Mouse (Mus musculus) activated CD4-positive, CD25-positive, alpha-beta regulatory T cell, adult 9 weeks (primary cell): Measurements from ENCODE around the gene Adgrg1. TPM values are rescaled to one million over a fixed set of nuclear protein-coding genes. Genes with fewer than 3 reads are reported as not detected.

ENCODE experiments used
- polyA plus RNA-seq: library from polyadenylated mRNA; unstranded; fragments of 100-300 nt; shearing (Covaris generic); gene quantifications from one replicate; pipeline ENCODE4 v1.2.1, GENCODE M21; 2017

Adgrg1 gene
- polyA plus RNA-seq, result 5.0 TPM

DNA sequence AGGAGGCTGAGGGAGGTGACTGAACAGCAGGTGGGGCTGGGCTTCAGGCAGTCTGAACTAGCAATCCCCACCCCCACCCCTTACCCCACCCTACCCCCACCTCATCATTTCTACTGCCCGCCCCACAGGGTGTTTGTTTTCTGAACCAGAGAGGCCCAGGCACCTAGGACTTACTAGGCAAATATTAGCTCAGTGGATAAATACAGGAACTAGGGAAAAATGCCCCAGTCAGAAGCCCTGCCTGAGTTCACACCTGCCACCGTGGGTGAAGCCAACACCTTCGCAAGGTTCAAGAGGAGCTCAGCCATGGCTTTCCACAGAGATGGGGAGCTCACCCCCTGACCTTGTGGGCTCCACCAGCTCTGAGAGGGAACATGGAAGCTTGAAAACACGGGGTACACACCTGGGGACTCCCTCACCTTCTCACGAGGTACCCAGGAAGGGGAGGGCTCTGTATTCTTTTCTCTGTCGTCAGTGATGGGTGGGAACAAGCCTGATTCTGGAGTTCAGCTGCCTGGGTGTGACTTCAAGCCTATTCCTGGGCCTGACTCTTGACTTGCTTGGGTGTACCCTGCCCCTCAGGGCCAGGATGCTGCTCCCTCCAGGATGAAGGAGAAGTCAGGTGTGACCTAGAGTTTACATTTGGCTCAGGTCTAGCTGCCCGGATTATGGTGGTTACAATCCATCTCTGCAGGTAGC, at the start of gene Adgrg1:
TSS of gene Adgrg1 (plus strand) at position 285 of the 699 bp plus-strand sequence.

DNA sequence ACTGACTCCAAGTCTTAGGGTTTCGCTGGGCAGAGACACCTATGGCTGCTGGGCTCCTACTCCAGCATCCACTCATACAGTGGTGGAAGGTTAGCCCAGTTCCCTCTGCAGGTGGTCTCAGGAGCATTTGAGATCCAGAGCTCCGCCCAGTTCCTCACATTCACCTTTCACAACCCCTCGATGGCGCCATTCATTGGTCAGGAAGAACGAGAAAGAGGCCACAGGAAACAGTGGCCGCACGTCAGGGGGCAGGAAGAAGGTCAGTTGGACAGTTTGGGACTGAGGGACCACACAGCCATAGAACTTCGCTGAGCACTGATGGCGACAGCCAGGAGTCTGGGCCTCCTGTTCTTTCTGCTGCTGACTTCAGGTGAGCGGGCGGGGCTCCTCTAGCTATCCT, 42.9 kb downstream of the Adgrg1 start, which contains the start of gene Adgrg3:
TSS of gene Adgrg3 (plus strand) at position 242 of the 400 bp plus-strand sequence.

DNA sequence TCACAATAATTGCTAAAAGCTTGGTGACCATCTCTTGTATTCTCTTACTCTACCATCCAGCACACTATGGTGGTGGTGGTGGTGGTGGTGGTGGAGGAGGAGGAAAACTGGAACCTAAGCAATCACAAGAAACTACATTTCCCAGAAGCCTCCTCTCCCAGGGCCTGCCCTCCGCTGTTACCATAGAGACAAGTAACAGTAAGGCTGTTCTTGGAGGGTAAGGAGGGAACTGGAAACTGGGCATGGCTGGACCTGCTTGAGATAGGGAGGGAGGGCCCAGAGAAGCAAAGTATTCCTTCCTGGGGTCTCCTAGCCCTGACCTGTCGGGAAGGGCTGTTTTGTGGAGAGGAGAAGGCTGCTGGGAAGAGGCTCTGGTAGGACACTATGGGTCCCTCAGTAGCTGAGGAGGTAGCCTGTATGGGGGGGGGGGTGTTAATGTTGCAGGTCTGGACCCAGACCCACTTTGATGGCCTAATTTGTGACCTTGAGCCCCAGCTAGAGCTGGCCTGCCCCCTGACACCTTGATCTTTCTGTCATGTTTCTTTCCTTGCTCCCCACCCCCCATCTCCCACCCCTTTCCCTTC, 80.5 kb downstream of the Adgrg1 start, which contains the start of gene Drc7:
TSS of gene Drc7 (plus strand) at position 177 of the 584 bp plus-strand sequence.

Other genes with a start within 250 kb of the Adgrg1 start
- gene Ccl22, start 229.2 kb upstream of the Adgrg1 start, polyA plus RNA-seq, result 0.26 TPM
- gene Cx3cl1, start 202.7 kb upstream of the Adgrg1 start, polyA plus RNA-seq, result not detected
- gene Ccl17, start 164.3 kb upstream of the Adgrg1 start, polyA plus RNA-seq, result not detected
- 70.9 TPM for gene Coq9, start 136.4 kb upstream of the Adgrg1 start, polyA plus RNA-seq
- 88.6 TPM for gene Ciapin1, start 136.4 kb upstream of the Adgrg1 start, polyA plus RNA-seq
- 119 TPM for gene Polr2c, start 117.3 kb upstream of the Adgrg1 start, polyA plus RNA-seq
- 1.5 TPM for gene Dok4, start 98.4 kb upstream of the Adgrg1 start, polyA plus RNA-seq
- 0.16 TPM for gene Ccdc102a, start 56.7 kb upstream of the Adgrg1 start, polyA plus RNA-seq
- 0.29 TPM for gene Adgrg5, start 51.1 kb upstream of the Adgrg1 start, polyA plus RNA-seq
- gene Adgrg3, start 42.9 kb downstream of the Adgrg1 start, polyA plus RNA-seq, result not detected
- gene Drc7, start 80.4 kb downstream of the Adgrg1 start, polyA plus RNA-seq, result not detected
- 23.1 TPM for gene Katnb1, start 106.4 kb downstream of the Adgrg1 start, polyA plus RNA-seq
- gene Kifc3, start 228.1 kb downstream of the Adgrg1 start, polyA plus RNA-seq, result 0.82 TPM